Mouse (Mus musculus) heart, embryonic 11.5 days (tissue): ENCODE results near the gene Anxa4. TPM values are rescaled to one million over a fixed set of nuclear protein-coding genes. Genes with fewer than 3 reads are reported as not detected.

ENCODE experiments used
- ATAC-seq: fragments of 200-750 bp; cut with Nextera tagmentation; replicated peaks from 2 replicates; pipeline ENCODE4 v1.8.0; 2017; ENCODE audit warnings: moderate library complexity; ENCODE audit not compliant: insufficient number of reproducible peaks, low FRiP score, low TSS enrichment
- H3K27ac ChIP-seq: fragments of 300-500 bp; sonication (generic); 2 replicates; pipeline ENCODE4 v1.5.1; 2014; ENCODE audit warnings: mild to moderate bottlenecking, low read depth, low read length
- H3K27me3 ChIP-seq: fragments of 300-500 bp; sonication (generic); 2 replicates; pipeline ENCODE4 v1.6.1; 2014; ENCODE audit warnings: mild to moderate bottlenecking, low read length, mixed read lengths; ENCODE audit not compliant: control insufficient read depth, insufficient read depth
- H3K36me3 ChIP-seq: fragments of 300-500 bp; sonication (generic); 2 replicates; pipeline ENCODE4 v1.6.1; 2014; ENCODE audit warnings: mild to moderate bottlenecking, low read length, moderate library complexity, mixed read lengths; ENCODE audit not compliant: control insufficient read depth, insufficient read depth
- H3K4me1 ChIP-seq: fragments of 300-500 bp; sonication (generic); 2 replicates; pipeline ENCODE4 v1.6.1; 2014; ENCODE audit warnings: low read length; ENCODE audit not compliant: control insufficient read depth, insufficient read depth
- H3K4me2 ChIP-seq: fragments of 300-500 bp; sonication (generic); 2 replicates; pipeline ENCODE4 v1.6.1; 2014; ENCODE audit warnings: mild to moderate bottlenecking, moderate library complexity
- H3K4me3 ChIP-seq: fragments of 300-500 bp; sonication (generic); 2 replicates; pipeline ENCODE4 v1.5.1; 2014; ENCODE audit warnings: low read depth, low read length
- H3K9ac ChIP-seq: fragments of 300-500 bp; sonication (generic); 2 replicates; pipeline ENCODE4 v1.6.1; 2014; ENCODE audit warnings: mild to moderate bottlenecking, low read depth, low read length, moderate library complexity
- H3K9me3 ChIP-seq: fragments of 300-500 bp; sonication (generic); replicated peaks from 2 replicates; pipeline ENCODE4 v1.6.1; 2016; ENCODE audit warnings: low read length; ENCODE audit not compliant: control insufficient read depth
- WGBS: fragments of 180-500 bp; shearing (Covaris S2); extraction: QIAGEN DNeasy Blood & Tissue Kit; methylation state at CpG from one replicate; pipeline ENCODE4 v1.1.7; 2014; ENCODE audit not compliant: insufficient replicate concordance; 5-methylcytosine and 5-hydroxymethylcytosine counted together
- polyA plus RNA-seq: library from polyadenylated mRNA; unstranded; fragments of >200 nt; fragmentation: Nextera tagmentation; extraction: Ambion mirVana; gene quantifications from 2 replicates; pipeline ENCODE4 v1.2.1, GENCODE M21; 2014

Anxa4 gene
- polyA plus RNA-seq, 1 experiment from 2014 or later, result 13.0 TPM

GRCm38 (mm10) chr6:86823824-86824223 lies 30.4 kb upstream of the Anxa4 start:
- ATAC-seq, result no peak
- Histone ChIP-seq H3K4me2 (no peak overlapping the region), H3K27ac (0 out of 2 replicates have a peak overlapping the region, but pooled peaks have one; percentile 19), H3K36me3 (no peaks in the 10 kb centered on the region), H3K27me3 (no peaks in the 10 kb centered on the region), H3K4me1 (peaks cover 2% of the 10 kb centered on the region; the same call in 1 of the 2 replicates), H3K9me3 (no peaks in the 10 kb centered on the region), H3K4me3 (no peak overlapping the region), H3K9ac (no peak overlapping the region)
- 32% methylated on average over 10 of the region's 10 CpGs for WGBS

GRCm38 (mm10) chr6:86823051-86823431 lies 29.7 kb upstream of the Anxa4 start:
- Histone ChIP-seq H3K9me3 (no peaks in the 10 kb centered on the region), H3K9ac (no peak overlapping the region), H3K36me3 (no peaks in the 10 kb centered on the region), H3K4me2 (peak overlapping the region; percentile 62), H3K4me1 (peaks cover 2% of the 10 kb centered on the region; the same call in 1 of the 2 replicates), H3K27me3 (no peaks in the 10 kb centered on the region), H3K27ac (no peak overlapping the region), H3K4me3 (no peak overlapping the region)
- ATAC-seq, result no peak
- WGBS, result 24% methylated on average over 9 of the region's 9 CpGs

GRCm38 (mm10) chr6:86822285-86823050 lies 29.1 kb upstream of the Anxa4 start:
- peak; percentile 42; the same call in 1 of the 2 replicates for ATAC-seq
- Histone ChIP-seq H3K36me3 (no peaks in the 10 kb centered on the region), H3K4me2 (peak overlapping the region; percentile 62), H3K9me3 (no peaks in the 10 kb centered on the region), H3K27me3 (no peaks in the 10 kb centered on the region), H3K9ac (peak overlapping the region; percentile 6; the same call in 1 of the 2 replicates), H3K27ac (no peak overlapping the region), H3K4me1 (peaks cover 2% of the 10 kb centered on the region; the same call in 1 of the 2 replicates), H3K4me3 (peak overlapping the region; percentile 31)
- 5% methylated on average over 19 of the region's 19 CpGs for WGBS

GRCm38 (mm10) chr6:86820690-86821089 lies 27.3 kb upstream of the Anxa4 start:
- Histone ChIP-seq H3K27me3 (no peaks in the 10 kb centered on the region), H3K4me1 (peaks cover 5% of the 10 kb centered on the region), H3K9me3 (no peaks in the 10 kb centered on the region), H3K9ac (no peak overlapping the region), H3K27ac (no peak overlapping the region), H3K4me2 (no peak overlapping the region), H3K36me3 (no peaks in the 10 kb centered on the region), H3K4me3 (no peak overlapping the region)
- whole genome bisulfite sequencing, result 60% methylated on average over 7 of the region's 7 CpGs
- ATAC-seq, result no peak

- ATAC-seq, result no peak
- Histone ChIP-seq H3K4me1 (peaks cover 7% of the 10 kb centered on the region), H3K9ac (no peak overlapping the region), H3K9me3 (no peaks in the 10 kb centered on the region), H3K36me3 (no peaks in the 10 kb centered on the region), H3K27ac (no peak overlapping the region), H3K4me3 (no peak overlapping the region), H3K4me2 (no peak overlapping the region), H3K27me3 (no peaks in the 10 kb centered on the region)
- 80% methylated on average over 5 of the region's 5 CpGs for WGBS
Observed at GRCm38 (mm10) chr6:86819926-86820325, 26.5 kb upstream of the Anxa4 start.

GRCm38 (mm10) chr6:86818914-86819313 lies 25.5 kb upstream of the Anxa4 start:
- Histone ChIP-seq H3K9ac (no peak overlapping the region), H3K36me3 (no peaks in the 10 kb centered on the region), H3K27ac (no peak overlapping the region), H3K4me2 (no peak overlapping the region), H3K9me3 (no peaks in the 10 kb centered on the region), H3K4me3 (no peak overlapping the region), H3K4me1 (peaks cover 7% of the 10 kb centered on the region), H3K27me3 (no peaks in the 10 kb centered on the region)
- no peak for ATAC-seq
- WGBS, result 70% methylated on average over 4 of the region's 4 CpGs

GRCm38 (mm10) chr6:86816586-86816985 lies 23.2 kb upstream of the Anxa4 start:
- WGBS, result 5% methylated on average over 8 of the region's 8 CpGs
- no peak overlapping the region for H3K4me3 ChIP-seq
- H3K27ac ChIP-seq, result no peak overlapping the region
- ATAC-seq, result no peak
- no peak overlapping the region for H3K9ac ChIP-seq
- no peaks in the 10 kb centered on the region for H3K27me3 ChIP-seq
- H3K9me3 ChIP-seq, result no peaks in the 10 kb centered on the region
- H3K4me2 ChIP-seq, result no peak overlapping the region
- no peaks in the 10 kb centered on the region for H3K36me3 ChIP-seq
- H3K4me1 ChIP-seq, result peaks cover 5% of the 10 kb centered on the region

GRCm38 (mm10) chr6:86815436-86815835 lies 22.1 kb upstream of the Anxa4 start:
- Histone ChIP-seq H3K4me2 (peak overlapping the region; percentile 30), H3K4me1 (peaks cover 5% of the 10 kb centered on the region), H3K9me3 (no peaks in the 10 kb centered on the region), H3K4me3 (peak overlapping the region; percentile 13; the same call in 1 of the 2 replicates), H3K36me3 (no peaks in the 10 kb centered on the region), H3K9ac (0 out of 2 replicates have a peak overlapping the region, but pooled peaks have one; percentile 11), H3K27me3 (no peaks in the 10 kb centered on the region), H3K27ac (no peak overlapping the region)
- 11% methylated on average over 7 of the region's 7 CpGs for WGBS
- no peak for ATAC-seq

- no peaks in the 10 kb centered on the region for H3K36me3 ChIP-seq
- peak overlapping the region; percentile 30; the same call in 1 of the 2 replicates for H3K4me2 ChIP-seq
- no peaks in the 10 kb centered on the region for H3K9me3 ChIP-seq
- H3K27ac ChIP-seq, result no peak overlapping the region
- H3K4me1 ChIP-seq, result peaks cover 5% of the 10 kb centered on the region
- no peak overlapping the region for H3K4me3 ChIP-seq
- H3K27me3 ChIP-seq, result no peaks in the 10 kb centered on the region
- 51% methylated on average over 3 of the region's 3 CpGs for WGBS
- 0 out of 2 replicates have a peak overlapping the region, but pooled peaks have one; percentile 11 for H3K9ac ChIP-seq
- ATAC-seq, result no peak
Observed at GRCm38 (mm10) chr6:86814926-86815325, 21.5 kb upstream of the Anxa4 start.
